Mouse (Mus musculus) erythroblast, embryonic 14.5 days (primary cell): ENCODE results near the gene Ahcyl1.

ENCODE experiments used
- GATA1 ChIP-seq: IDR thresholded peaks from 2 replicates; pipeline ENCODE4 v1.6.1; 2012; ENCODE audit warnings: low read length, inconsistent platforms, mixed read lengths
- TAL1 ChIP-seq: IDR thresholded peaks from 3 replicates; pipeline ENCODE4 v1.6.1; 2012; ENCODE audit warnings: low read length, inconsistent platforms, mixed read lengths

- TF ChIP-seq GATA1, result no peak
- TF ChIP-seq TAL1, result no peak
Measured at GRCm38 (mm10) chr3:107733329-107733728, 37.0 kb upstream of the Ahcyl1 start.
